Mouse (Mus musculus) telencephalon, adult 2 months (tissue): ENCODE results near the gene Pax8.

Experiments used
- DNase-seq: peaks from one replicate; pipeline ENCODE4 v3.0.0-alpha.2; 2011; ENCODE audit warnings: low read depth, low spot score

The Pax8 gene

DNA sequence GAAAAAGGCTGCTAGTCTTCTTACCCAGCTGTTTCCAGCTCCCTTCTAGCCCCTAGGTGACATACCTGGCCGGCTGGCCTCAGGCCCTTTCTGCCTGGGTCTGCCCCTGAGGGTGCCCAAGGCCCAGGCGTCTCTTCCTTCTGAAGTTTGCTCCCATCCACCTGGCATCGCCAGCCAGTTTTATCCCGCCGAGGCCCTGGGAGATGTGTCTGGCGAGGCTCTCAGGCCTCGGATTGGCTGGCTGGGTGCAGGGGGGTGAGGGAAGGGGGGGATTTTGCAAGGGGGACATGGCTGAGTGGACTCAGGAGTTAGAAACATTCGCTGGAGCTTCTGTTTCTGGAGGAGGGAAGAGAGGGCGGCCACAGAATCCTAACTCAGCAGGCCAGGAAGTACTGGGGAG lies at the start of gene Pax8:
Gene Pax8 (minus strand): TSS at position 180 of the 400 bp plus-strand sequence.
- no peak for DNase-seq

DNA sequence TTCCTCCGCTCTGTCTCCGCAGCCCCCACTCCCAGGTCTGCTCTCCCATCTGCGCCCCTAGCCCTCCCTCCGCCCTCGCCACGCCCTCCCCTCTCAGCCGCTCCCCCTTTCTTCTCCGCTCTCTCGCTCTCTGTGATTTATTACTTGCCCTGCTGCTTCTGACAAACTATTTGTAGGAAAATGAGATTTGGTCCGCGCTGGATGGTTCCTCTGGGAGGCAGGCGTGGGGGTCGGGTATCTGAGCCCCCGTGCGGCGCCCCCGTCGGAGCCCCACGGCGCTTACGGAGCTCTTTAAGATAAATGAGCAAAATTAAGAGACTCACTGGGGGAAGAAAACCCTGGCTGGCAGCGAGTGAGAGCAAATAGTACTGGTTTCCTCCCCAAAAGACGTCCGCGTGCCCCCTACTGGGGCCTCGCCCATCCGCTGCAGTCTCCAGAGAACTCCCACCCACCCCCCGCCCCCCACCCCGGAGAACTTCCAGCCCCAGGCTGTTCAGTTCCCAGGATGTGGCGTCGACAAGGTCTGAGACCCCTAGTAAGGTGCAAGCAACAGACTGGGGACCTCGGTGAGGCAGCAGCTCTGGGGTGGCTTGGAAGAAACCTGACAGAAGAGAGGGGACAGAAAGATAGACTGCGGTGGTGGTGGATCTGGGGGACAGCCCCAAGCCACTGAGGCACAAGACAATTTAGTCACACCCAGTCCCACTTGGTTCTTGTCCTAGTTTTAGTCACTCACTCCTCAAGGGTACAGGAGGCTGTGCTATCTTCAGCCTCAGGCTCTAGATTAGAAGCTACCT lies 46.2 kb upstream of the Pax8 start:
- no peak for DNase-seq

DNA sequence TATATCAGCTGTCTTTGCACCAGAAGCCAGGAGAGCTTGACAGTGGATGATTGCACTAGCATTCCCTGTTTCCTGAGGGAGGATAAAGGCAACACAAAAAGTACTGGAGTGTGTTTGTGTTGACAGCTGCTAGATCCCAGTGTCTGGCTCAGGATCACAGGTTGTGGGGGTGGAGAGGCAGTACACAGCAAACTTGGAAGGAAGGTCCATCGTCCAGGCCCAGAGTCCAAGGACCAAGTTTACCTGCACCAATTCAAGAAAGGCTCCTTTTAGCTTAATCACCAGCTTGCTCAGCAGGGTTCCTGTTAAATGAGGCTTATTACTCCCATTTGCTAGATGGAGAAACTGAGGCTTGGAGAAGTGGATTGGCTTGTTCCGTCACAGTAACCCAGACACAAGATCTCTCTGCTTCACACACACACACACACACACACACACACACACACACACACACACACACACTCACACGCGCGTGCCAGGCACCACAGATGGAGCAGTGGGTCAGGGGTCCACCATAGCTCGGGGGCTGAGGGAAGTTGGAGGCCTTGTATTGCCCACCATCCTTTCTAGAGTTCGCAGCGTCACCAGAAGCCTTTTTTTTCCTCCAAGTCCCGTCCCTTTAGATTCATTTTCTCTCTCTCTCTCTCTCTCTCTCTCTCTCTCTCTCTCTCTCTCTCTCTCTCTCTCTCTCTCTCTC lies 45.3 kb upstream of the Pax8 start:
- no peak for DNase-seq

DNA sequence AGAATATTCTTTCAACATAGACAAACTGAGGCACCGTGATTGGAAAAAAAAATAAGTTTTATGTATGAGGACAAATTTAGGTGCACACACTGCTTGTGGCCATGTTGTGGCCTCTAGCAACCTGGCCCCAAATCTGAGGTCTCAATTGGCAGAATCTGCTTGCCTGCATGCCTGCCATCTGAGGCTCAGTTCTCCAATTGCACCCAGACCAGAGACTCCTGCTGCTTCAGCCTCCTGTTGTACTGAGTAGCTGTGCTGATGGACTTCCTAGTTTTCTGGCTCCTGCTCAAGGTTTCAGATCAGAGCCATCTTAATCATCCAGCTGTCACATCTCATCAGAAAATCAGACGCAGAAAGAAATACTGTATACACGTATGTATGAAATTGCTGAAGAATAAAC lies 41.5 kb upstream of the Pax8 start:
- DNase-seq, result no peak

DNA sequence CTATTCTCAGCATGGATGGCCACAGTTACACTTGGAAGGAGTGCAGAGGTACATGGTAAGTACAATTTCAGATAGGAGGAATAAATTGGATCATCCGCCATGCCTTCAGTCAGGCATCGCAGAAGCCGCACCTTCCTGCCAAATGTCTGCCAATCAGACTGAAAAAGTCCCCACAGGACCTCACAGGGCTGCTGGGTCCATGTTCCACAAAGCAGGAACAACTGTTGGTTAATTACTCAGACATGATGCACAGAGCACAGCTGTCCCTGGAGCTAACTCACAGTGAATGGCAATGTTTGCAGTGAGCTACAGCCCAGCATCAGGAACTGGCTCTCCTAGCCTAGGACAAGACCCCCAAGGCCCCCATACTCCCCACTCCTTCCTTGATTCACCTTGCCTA lies 32.0 kb upstream of the Pax8 start:
- DNase-seq, result peak; percentile 2

DNA sequence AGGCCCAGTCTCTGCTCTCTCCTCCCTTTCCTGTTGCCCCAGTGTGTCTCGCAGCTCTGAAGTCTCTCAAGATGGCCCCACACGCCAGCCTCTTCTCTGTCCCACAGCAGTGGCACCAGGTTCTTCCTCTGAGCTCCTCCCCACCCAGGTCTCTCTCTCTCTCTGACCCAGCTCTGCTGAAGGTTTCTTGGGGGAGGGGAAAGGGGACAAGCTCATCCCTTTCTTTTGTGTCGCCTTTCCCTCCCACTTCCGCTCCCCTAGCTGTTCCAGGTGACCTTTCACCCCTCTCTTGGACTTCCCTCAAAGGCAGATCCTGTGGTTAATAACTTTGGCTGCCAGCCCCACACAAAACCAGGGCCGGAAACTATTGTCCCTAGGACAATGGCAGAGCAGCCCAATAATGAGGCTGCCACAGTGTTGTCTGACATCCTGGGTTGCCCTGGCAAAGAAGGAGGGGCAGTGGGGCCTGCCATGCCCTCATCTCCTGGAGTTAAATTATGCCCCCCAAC lies 27.6 kb upstream of the Pax8 start:
- no peak for DNase-seq

DNA sequence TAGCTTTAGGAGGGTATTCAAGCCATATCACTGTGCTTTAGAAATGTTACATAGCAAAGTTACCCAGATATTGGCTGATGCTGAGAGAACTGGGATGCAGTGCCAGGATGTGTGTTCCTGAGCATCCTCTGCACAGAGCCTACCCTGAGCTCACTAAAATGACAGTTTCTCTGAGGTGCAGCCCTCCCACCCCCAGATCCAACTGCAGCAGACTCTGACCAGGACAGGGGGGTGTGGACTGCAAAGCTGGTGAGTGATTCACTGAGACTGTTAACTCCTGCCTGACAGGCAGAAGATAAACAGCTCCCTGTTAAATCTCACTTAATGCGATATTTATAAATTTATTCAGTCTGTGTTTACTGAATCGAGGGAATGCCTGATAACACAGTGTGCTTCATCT lies 25.5 kb upstream of the Pax8 start:
- no peak for DNase-seq

DNA sequence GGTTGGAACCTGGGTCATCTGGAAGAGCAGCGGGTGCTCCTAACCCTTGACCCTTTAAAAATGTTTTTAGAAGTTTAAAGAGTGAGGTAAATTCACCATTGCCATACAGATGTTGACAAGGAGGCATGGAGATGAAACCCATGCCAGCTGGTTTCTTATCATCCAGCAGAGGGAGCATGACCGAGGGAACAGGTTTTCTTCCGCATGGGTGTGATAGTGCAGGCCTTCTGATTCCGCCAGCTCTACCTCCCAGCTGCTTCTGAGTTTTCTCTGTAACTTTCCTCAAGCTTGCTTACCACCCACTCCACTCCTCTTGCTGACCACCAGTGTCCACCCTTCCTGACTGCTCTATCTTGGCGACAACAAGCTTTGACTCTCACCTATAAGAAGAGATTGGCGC lies 15.2 kb upstream of the Pax8 start:
- DNase-seq, result no peak

DNA sequence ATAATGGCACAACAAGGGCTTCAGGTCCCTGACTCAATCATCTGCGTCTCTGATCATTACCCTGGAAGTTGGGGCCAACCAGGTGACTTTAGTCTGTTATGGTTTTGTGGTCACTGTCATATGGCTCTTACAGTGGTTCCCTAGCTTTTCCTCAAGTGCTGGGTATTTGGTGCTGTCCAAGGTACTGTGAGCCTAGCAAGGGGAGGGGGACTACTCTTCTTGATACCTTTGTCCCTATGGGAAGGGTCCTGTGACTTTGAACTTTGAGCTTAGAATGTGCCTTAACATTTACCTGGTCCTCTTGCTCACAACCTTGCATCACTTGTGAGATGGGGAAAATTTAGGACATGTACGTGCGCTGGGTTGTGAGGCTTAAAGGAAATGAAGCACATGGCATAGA lies 13.3 kb upstream of the Pax8 start:
- DNase-seq, result no peak

DNA sequence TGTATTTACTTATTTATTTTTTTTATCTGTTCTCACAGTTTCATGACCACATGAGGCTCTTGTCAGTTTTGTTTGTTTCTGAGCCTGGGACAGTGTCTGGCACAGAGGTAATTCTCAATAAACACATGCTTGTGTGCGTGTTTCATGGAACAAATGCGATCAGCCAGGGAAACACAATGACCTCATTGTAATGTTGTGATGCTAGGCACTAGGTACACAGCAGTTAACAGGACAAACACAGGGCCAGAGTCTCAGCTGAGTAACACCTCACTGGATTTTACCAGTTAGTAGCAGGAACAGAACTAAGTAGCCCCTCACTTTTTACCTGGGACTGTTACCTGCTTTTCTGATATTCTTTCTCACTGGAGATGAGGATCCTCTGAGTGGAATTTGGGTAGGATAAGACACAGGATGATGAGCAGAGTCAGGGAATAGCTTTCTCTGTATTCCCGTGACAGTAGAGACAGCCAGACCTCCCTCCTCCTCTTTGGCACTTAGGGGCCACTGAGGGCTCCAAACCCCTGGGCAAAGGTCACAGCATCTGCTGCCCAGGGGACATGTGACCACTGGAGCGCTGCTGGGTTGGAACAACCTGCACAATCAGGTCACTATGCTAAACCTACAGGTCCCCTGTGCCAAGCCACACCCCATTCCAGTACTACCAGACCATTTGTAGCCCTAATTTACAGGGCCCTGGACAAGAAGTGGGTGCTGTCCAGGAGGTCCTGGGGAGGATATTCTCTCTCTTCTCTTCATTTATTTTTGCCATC lies 11.8 kb upstream of the Pax8 start:
- no peak for DNase-seq

DNA sequence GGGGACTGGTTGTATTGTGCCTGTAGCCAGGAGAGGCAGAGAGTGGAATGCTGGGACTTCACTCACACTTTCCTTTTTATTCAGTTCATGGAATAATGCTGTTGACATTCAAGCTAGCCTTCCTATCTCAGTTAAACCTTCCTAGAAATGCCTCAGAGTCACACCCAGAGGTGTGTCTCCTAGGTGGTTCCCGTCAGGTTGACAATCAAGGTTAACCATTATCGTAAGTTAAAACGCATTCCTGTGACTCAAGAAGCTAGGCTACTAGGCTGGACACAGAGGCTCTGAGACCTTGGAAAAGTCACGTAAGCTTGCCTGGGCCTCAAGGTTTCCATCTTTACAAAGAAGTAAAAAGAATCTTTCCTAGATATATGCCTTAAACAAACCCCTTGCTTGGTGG lies 10.0 kb upstream of the Pax8 start:
- no peak for DNase-seq

DNA sequence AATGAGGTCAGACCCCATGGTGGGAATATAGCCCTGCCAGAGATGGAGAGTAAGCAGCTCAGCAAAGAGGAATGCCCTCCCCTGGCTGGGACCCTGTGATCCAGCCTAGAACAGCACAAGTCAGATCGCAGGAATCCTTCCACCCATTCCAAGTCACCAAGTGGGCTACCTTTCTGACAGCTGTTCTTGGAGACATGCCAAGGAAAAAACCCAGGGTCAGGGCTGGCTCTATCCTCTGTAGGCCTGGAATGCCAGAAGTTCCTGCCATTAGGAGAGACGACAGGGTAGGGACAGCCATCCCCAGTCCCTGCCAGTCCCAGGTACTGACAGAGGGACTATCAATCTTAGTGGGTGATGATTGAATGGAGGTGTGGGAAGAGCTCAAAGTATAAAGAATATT lies 4.5 kb upstream of the Pax8 start:
- no peak for DNase-seq

DNA sequence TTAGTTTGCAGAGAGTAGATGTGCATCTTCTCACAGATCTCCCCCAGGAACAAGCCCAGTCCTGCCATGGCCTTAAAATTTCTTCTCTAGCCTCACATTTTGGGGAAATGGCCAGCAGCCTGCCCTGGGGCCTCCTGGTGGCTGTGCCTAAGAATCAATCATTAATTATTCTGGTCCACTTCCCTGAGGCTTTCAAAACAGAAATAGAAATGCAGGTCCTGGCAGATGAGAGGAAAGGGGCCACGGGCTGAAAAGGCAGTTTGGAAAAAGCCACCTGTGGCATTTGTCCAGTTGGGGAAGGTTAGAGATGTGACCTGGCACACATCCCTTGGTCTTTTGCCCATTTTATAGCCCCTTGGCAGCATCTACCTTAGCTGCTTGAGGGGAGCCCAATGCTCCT lies 3.8 kb upstream of the Pax8 start:
- DNase-seq, result no peak

DNA sequence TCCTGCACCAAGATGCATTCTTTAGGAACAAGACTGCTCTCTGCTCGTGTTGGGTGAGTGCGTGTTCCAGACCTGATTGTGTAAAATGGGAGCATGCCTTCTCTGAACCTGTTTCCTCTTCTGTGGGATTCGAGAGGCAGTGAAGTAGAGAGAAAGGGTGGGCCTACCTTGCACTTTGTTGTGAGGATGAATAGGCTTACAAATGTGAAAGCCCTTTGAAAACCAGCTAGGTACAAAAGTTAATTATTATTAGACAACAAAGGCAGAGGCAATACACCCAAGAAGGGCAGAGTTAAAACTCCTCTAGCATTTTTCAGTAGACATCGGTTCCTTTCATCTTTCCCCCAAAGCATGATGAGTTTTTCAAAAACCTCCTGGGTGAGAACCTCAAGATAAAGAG lies 3.2 kb upstream of the Pax8 start:
- no peak for DNase-seq

DNA sequence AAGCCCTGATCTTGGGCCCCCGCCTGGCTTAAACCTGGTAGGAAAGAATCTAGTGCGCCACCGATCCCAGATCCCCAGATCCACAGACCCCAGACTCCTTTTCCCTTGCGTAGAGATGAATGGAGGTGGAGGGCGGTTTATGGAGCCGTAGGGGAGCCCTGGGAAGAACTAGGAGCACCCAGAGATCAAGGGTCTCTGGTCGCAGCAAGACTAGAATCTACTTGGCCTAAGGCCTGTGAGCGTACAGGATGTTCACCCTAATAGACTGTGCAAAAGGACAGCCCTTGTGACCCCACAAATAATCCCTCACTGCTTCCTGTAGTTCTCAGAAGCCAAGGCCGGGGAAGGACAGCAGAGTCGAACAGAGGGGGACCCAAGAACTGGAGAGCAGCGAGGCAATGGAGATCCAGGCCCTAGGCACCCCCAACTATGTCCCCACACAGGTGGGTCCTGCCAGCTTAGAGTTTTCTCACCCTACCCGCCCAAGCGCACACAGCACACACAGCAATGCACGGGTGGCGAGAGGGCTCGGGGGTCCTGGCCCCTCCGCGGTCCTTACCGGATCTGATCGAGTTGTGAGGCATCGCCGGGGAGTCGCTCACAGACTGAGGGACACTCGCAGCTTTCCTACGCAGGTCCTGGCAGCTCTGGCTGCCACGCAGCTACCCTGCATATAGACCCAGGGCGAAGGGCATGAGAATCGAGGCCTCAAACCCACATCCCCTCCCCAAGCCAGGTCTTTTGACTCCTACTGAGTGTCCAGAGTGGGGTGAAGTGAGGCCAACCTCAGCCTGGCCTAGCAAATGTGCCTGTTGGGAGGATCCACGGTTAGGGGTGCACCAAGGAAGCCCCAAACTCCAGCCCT lies 653 bp downstream of the Pax8 start:
- no peak for DNase-seq

DNA sequence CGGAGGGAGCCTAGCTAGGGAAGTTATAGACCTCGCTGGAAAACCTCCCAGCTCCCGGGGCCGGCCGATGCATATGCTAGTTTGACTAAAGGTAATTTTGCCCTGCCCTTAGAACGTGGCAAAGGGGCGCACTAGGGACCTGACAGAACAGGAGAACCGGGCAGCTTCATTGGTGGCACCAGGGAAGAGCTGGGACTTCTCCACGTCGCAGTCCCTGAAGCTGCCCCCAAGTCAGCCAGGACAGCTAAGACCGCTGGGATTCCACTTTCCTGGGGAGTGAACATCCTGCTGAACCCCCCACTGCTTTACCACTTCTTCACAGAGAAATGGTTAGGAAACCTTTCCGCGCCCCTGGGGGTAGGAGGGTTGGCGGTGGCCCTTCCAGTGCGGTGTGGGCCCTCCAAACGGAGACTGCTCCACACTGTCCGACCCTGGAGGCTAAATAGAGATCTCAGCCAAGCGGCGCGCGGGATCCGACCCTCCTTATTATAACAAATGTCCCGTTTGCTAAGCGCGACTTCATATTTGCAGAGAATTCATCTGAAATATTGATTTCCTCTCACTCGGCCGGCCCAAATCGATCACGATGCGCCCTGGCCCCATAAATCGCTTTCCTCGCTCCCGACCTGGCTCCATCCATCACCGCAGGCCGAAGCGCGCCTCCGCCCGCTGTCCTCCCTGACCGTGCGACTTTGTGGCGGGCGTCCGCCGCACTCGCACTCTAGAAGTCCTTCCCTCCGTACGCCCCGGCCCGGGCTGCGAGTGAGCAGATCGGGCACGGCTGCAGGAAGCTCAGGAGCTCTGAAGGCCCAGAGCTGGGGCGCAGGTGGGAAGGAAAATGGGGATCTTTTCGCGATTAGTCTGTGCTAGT lies 1.5 kb downstream of the Pax8 start:
- no peak for DNase-seq

DNA sequence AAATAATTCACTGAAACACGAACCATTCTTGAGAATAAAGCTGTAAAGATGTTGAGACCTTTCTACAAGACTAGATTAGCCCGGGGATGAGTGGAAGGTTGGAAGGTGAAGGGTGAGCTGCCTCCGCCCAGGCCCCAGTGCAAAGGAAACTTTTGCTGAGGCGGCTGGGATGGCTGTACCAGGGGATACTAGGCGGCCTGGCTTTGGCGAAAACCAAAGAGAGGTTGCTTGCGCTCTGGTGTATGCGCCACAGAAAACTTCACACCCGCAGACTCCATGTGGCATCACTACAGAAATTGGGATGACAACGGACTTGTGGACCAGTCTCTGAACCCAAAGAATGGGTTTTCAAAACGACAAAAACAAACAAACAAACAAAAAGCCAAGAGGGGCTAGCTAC lies 2.7 kb downstream of the Pax8 start:
- DNase-seq, result no peak

DNA sequence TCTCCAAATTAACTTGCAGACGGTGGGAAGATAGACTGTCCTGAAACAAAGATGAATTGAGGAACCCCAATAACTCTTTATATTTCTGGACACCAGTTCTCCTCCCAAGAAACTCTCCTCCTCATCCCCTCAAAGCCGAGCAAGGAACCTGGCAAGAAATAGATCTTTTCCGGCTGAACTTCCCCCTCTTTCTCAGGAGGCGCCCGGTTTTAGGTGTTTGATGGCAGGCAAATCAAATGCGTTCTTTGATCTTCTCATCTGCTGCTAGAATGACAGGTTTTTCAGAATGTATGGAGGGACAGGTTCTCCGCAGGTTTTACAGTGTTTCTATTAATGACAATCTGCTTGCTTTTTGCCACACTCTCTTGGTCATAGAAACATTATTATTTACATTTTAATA lies 3.3 kb downstream of the Pax8 start:
- DNase-seq, result no peak

DNA sequence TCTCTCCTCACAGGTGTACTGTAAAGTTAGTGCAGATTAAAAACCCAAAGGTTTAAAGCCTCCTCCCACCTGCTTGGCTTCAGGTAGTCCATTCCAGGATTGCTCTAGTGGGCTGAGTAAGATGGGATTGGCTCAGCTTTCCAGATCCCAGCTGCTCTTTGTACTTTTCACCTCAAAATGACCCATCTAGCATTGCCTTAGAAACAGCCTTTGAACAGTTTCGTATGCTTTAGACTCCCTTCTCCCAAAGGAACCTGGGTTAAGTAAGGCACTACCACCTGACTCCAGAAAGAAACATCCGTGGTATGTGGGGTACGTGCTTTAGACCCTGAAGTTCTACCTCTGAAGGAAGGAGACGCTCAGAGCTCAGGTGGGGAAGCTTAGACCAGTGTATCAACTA lies 6.3 kb downstream of the Pax8 start:
- DNase-seq, result no peak

DNA sequence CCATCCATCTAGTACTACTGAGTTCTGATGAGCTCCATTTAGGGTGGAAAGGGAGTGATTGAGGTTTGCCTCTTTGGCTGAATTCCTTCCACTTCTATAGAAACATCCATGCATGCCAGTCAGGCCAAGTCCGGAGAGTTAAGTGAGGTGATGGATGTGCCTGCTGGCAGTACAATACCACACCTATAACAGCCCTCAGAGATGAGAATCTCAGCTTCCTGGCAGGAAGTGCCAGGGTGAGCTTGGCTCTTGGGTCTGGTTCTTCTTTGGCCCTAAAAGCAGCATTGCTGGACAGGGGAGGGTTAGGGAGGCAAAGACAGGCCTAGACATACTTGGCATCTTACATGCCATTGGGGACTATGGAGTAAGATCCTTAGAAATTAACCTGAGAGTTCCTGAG lies 7.0 kb downstream of the Pax8 start:
- no peak for DNase-seq

DNA sequence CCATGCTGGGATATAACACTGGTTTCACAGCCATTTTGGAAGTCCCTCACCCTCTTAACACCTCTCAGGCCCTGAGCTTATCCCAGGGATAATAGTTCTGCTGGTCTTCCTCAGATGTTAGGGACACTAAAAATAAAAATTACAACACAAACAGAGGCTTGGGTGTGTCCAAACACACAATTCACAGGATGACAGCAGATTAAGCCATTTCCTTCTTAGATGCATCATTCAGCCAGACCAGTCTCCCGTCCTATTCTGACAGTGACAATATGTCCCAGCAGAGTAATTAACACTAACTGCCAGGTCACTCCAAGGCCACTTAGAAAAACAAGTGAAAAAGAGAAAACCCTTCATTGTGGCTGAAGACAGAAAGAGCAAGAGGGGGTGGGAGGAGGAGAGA lies 8.2 kb downstream of the Pax8 start:
- no peak for DNase-seq
